Mouse (Mus musculus): ENCODE data around the gene Hist3h2a. TPM values are rescaled to one million over a fixed set of nuclear protein-coding genes. Genes with fewer than 3 reads are reported as not detected.

Hist3h2a gene
- polyA plus RNA-seq, 1 experiment: 120 TPM

GRCm38 (mm10) chr11:58927790-58928651, 26.5 kb upstream of the Hist3h2a start:
- peak; percentile 82 for DNase-seq (ENCODE audit: low read depth)
- TF ChIP-seq POLR2A (IDR thresholded peaks at IDR 0.05; ENCODE audit: borderline replicate concordance, extremely low read depth, insufficient read depth, insufficient read length, poor library complexity, severe bottlenecking): no peak
- TF ChIP-seq CTCF (IDR thresholded peaks at IDR 0.05; ENCODE audit: borderline replicate concordance, extremely low read depth, insufficient read depth, insufficient read length): peak; percentile 84

- no peak for DNase-seq (ENCODE audit: low read depth)
- TF ChIP-seq CTCF (IDR thresholded peaks at IDR 0.05; ENCODE audit: borderline replicate concordance, extremely low read depth, insufficient read depth, insufficient read length) (no peak), POLR2A (IDR thresholded peaks at IDR 0.05; ENCODE audit: borderline replicate concordance, extremely low read depth, insufficient read depth, insufficient read length, poor library complexity, severe bottlenecking) (no peak)
These were observed 25.4 kb upstream of the Hist3h2a start for GRCm38 (mm10) chr11:58929055-58929454.

GRCm38 (mm10) chr11:58929641-58930040, 24.8 kb upstream of the Hist3h2a start:
- no peak for DNase-seq (ENCODE audit: low read depth)
- TF ChIP-seq POLR2A (IDR thresholded peaks at IDR 0.05; ENCODE audit: borderline replicate concordance, extremely low read depth, insufficient read depth, insufficient read length, poor library complexity, severe bottlenecking) (no peak), CTCF (IDR thresholded peaks at IDR 0.05; ENCODE audit: borderline replicate concordance, extremely low read depth, insufficient read depth, insufficient read length) (no peak)

GRCm38 (mm10) chr11:58930254-58930653, 24.2 kb upstream of the Hist3h2a start:
- no peak for DNase-seq (ENCODE audit: low read depth)
- TF ChIP-seq CTCF (IDR thresholded peaks at IDR 0.05; ENCODE audit: borderline replicate concordance, extremely low read depth, insufficient read depth, insufficient read length): no peak
- TF ChIP-seq POLR2A (IDR thresholded peaks at IDR 0.05; ENCODE audit: borderline replicate concordance, extremely low read depth, insufficient read depth, insufficient read length, poor library complexity, severe bottlenecking): no peak

DNA sequence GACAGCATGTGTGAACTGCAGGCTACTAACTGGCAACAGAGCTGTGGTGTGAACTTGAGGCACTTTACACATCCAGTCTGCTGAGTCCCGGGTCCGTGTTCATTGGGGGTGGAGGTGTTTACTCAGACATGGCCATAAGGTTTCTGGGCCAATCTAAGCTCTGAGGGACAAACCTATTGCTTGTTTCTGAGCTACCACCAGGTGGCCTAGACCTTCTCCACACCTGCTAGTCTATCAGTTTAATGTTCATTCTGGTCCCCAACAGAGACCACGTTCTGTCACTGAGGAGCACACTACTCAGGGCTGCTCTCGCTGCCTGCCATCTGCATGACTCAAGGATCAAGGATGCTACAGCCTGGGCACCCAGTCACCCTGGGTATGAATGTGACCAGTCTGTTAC, 22.9 kb upstream of the Hist3h2a start:
- no peak for DNase-seq (ENCODE audit: low read depth)
- TF ChIP-seq CTCF (IDR thresholded peaks at IDR 0.05; ENCODE audit: borderline replicate concordance, extremely low read depth, insufficient read depth, insufficient read length): peak; percentile 18; the same call in 1 of the 2 replicates
- no peak for TF ChIP-seq POLR2A (IDR thresholded peaks at IDR 0.05; ENCODE audit: borderline replicate concordance, extremely low read depth, insufficient read depth, insufficient read length, poor library complexity, severe bottlenecking)

DNA sequence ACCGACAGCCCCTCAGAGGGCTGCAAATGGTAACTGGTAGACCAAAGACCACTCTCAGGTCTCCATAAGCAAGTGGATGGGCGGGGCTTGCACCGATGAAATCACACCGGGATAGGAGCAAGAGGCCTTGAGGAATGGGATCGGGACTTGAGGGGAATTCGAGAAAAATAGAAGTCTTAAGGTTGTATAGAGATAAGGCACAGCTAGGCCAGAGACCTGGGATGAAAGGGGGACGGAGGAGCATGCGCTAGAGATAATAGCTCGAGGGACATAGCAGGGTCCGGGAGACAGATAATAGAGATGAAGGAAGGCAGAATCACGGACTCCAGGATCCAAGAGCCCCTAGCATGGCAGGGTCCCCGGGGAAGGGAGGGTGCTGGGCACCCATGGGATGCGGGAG, 16.6 kb upstream of the Hist3h2a start:
- TF ChIP-seq POLR2A (IDR thresholded peaks at IDR 0.05; ENCODE audit: borderline replicate concordance, extremely low read depth, insufficient read depth, insufficient read length, poor library complexity, severe bottlenecking): no peak
- no peak for TF ChIP-seq CTCF (IDR thresholded peaks at IDR 0.05; ENCODE audit: borderline replicate concordance, extremely low read depth, insufficient read depth, insufficient read length)
- peak; percentile 63 for DNase-seq (ENCODE audit: low read depth)

- TF ChIP-seq POLR2A (IDR thresholded peaks at IDR 0.05; ENCODE audit: borderline replicate concordance, extremely low read depth, insufficient read depth, insufficient read length, poor library complexity, severe bottlenecking) (peak; percentile 97), CTCF (IDR thresholded peaks at IDR 0.05; ENCODE audit: borderline replicate concordance, extremely low read depth, insufficient read depth, insufficient read length) (no peak)
- peak; percentile 98 for DNase-seq (ENCODE audit: low read depth)
These were observed 16.0 kb upstream of the Hist3h2a start, which contains the start of gene Rnf187 for GRCm38 (mm10) chr11:58938322-58939087. Gene Rnf187, minus strand, starts transcription at chr11:58938916.

GRCm38 (mm10) chr11:58939088-58939439, 15.4 kb upstream of the Hist3h2a start:
- no peak for DNase-seq (ENCODE audit: low read depth)

DNA sequence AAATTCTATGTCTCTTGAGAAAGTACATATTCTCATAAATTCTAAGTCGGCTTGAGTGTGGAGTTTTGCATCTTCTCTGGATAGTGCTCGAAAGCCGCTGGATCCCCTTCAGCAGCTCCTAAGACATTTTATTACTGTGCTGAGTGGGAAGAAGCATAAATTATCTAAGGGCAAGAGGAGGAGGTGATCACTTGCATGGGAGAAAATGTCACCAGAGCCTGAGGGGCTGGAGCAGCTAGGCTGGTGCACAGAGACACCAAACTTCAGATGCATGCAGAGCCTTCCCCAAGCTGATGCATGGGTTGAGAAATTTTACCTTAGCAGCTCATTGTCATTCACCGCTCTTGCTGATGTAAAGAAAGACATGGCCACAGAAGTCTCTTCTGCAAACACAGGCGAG, 10.3 kb upstream of the Hist3h2a start:
- no peak for DNase-seq (ENCODE audit: low read depth)
- no peak for TF ChIP-seq POLR2A (IDR thresholded peaks at IDR 0.05; ENCODE audit: borderline replicate concordance, extremely low read depth, insufficient read depth, insufficient read length, poor library complexity, severe bottlenecking)
- TF ChIP-seq CTCF (IDR thresholded peaks at IDR 0.05; ENCODE audit: borderline replicate concordance, extremely low read depth, insufficient read depth, insufficient read length): no peak

More at GRCm38 (mm10) chr11:58939088-58939439, 15.4 kb upstream of the Hist3h2a start:
- TF ChIP-seq POLR2A (IDR thresholded peaks at IDR 0.05; ENCODE audit: borderline replicate concordance, extremely low read depth, insufficient read depth, insufficient read length, poor library complexity, severe bottlenecking) (no peak), CTCF (IDR thresholded peaks at IDR 0.05; ENCODE audit: borderline replicate concordance, extremely low read depth, insufficient read depth, insufficient read length) (no peak)

DNA sequence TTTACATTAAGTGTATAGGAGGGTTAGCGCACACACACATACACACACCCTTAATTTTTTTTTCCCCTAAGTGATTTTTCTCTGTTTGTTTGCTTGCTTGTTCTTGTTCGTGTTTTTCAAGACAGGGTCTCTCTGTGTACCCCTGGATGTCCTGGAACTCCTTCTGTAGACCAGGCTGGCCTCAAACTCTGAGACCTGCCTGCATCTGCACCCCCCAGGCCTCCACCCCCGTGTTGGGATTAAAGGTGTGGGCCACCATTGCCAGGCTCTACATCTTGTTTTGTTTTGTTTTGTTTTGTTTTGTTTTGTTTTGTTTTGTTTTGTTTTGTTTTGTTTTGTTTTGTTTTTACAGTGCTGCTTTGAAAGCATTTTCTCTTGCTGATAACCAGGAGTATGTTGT, 7.2 kb upstream of the Hist3h2a start:
- TF ChIP-seq CTCF (IDR thresholded peaks at IDR 0.05; ENCODE audit: borderline replicate concordance, extremely low read depth, insufficient read depth, insufficient read length): no peak
- TF ChIP-seq POLR2A (IDR thresholded peaks at IDR 0.05; ENCODE audit: borderline replicate concordance, extremely low read depth, insufficient read depth, insufficient read length, poor library complexity, severe bottlenecking): no peak
- no peak for DNase-seq (ENCODE audit: low read depth)

GRCm38 (mm10) chr11:58947798-58948528, 6.5 kb upstream of the Hist3h2a start:
- DNase-seq (ENCODE audit: low read depth): peak; percentile 89
- TF ChIP-seq CTCF (IDR thresholded peaks at IDR 0.05; ENCODE audit: borderline replicate concordance, extremely low read depth, insufficient read depth, insufficient read length) (no peak), POLR2A (IDR thresholded peaks at IDR 0.05; ENCODE audit: borderline replicate concordance, extremely low read depth, insufficient read depth, insufficient read length, poor library complexity, severe bottlenecking) (no peak)
